In the genomic region with DNA sequence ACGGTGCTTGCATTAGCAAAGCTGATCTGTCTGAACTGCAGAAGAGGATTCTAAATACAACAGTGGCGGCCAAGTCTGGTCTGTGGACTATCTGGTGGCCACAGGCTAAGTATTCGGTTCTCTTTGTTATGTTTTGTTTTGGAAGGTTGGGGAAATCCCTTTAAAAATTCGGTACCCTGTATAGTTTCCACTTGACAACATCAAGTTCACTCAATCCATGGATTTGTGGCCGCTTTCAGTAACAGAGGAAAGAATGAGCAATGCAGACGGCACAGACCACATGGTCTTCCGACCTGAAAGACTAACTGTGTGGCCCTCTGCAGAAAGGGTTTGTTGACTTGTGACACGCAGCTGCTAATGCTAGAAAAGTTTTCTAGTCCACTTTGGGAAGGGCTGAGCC, we compare ENCODE assay signal across 1 mouse cellular context.
A peak's percentile ranks its signal among the peaks of the same experiment; 100 is the strongest.
TF ChIP-seq lines count a peak whose summit lies in the region.

No protein-coding gene starts in this region.

TF ChIP-seq in CH12.LX, 34 proteins besides CTCF, POLR2A, EP300 and RAD21 (continued from another document):
- TF ChIP-seq MEF2A (IDR thresholded peaks at IDR 0.05; ENCODE audit: borderline replicate concordance, low read depth, low read length) (peak; percentile 93), ZC3H11A (IDR thresholded peaks at IDR 0.05; ENCODE audit: low read depth, low read length) (no peak), SMC3 (IDR thresholded peaks at IDR 0.05; ENCODE audit: low read depth, low read length) (0 out of 2 replicates have a peak, but pooled peaks have one; percentile 4), CHD2 (IDR thresholded peaks at IDR 0.05; ENCODE audit: low read length) (no peak), ETS1 (conservative IDR thresholded peaks at IDR 0.05; ENCODE audit: low read depth, low read length) (peak; percentile 95), JUN (IDR thresholded peaks at IDR 0.05; ENCODE audit: insufficient read depth, low read depth, low read length) (peak; percentile 89), PAX5 (IDR thresholded peaks at IDR 0.05; ENCODE audit: low read length) (no peak), RCOR1 (conservative IDR thresholded peaks at IDR 0.05; ENCODE audit: low read depth, low read length) (0 out of 2 replicates have a peak, but pooled peaks have one; percentile 55), ELF1 (IDR thresholded peaks at IDR 0.05; ENCODE audit: low read depth, low read length) (0 out of 2 replicates have a peak, but pooled peaks have one; percentile 15), SIN3A (IDR thresholded peaks at IDR 0.05; ENCODE audit: low read length) (peak; percentile 86)
